Mouse (Mus musculus): ENCODE measurements around the gene Ccdc107. TPM values are rescaled to one million over a fixed set of nuclear protein-coding genes. Genes with fewer than 3 reads are reported as not detected.

Gene Ccdc107
- polyA plus RNA-seq, 1 experiment = 191 TPM

DNA sequence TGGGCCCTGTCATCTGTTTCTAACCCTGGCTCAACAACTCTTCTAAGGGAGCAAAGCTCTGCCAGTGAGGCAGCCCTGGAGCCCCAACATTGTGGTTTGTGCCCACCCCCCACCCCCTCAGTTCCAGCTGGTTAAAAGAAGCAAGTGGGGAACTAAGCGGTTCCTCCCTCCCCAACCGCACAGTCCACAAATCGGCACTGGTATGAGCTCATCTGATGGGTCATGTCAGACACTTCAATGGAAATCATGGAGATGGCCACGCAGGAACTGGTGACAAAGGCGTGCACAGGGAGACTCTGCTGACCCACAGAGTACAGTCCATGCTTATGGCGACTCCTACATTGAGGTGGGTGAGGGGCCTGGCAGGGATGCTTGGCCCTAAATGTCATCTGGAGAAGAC lies 26.8 kb upstream of the Ccdc107 start:
- no peak for DNase-seq
- no peak for TF ChIP-seq POLR2A (IDR thresholded peaks at IDR 0.05; ENCODE audit: borderline replicate concordance, extremely low read depth, low read depth, low read length)
- no peak for TF ChIP-seq CTCF (IDR thresholded peaks at IDR 0.05; ENCODE audit: insufficient read depth, low read length)
- no peaks in the 10 kb centered on the region for H3K4me1 ChIP-seq (ENCODE audit: control insufficient read depth, insufficient read depth, low read length)
- no peak overlapping the region for H3K4me3 ChIP-seq (replicated peaks; ENCODE audit: extremely low read depth, low read depth, low read length)
- 76% methylated on average over 6 of the region's 6 CpGs for WGBS

GRCm38 (mm10) chr4:43466872-43467271 lies 25.8 kb upstream of the Ccdc107 start:
- no peak for DNase-seq
- WGBS = 84% methylated on average over 7 of the region's 7 CpGs
- H3K4me3 ChIP-seq (replicated peaks; ENCODE audit: extremely low read depth, low read depth, low read length) = no peak overlapping the region
- TF ChIP-seq CTCF (IDR thresholded peaks at IDR 0.05; ENCODE audit: insufficient read depth, low read length) (no peak), POLR2A (IDR thresholded peaks at IDR 0.05; ENCODE audit: borderline replicate concordance, extremely low read depth, low read depth, low read length) (no peak)
- H3K4me1 ChIP-seq (ENCODE audit: control insufficient read depth, insufficient read depth, low read length) = no peaks in the 10 kb centered on the region

GRCm38 (mm10) chr4:43470301-43470700 lies 22.4 kb upstream of the Ccdc107 start:
- 85% methylated on average over 10 of the region's 10 CpGs for WGBS
- no peaks in the 10 kb centered on the region for H3K4me1 ChIP-seq (ENCODE audit: control insufficient read depth, insufficient read depth, low read length)
- H3K4me3 ChIP-seq (replicated peaks; ENCODE audit: extremely low read depth, low read depth, low read length) = no peak overlapping the region
- DNase-seq = no peak
- no peak for TF ChIP-seq CTCF (IDR thresholded peaks at IDR 0.05; ENCODE audit: insufficient read depth, low read length)
- no peak for TF ChIP-seq POLR2A (IDR thresholded peaks at IDR 0.05; ENCODE audit: borderline replicate concordance, extremely low read depth, low read depth, low read length)

DNA sequence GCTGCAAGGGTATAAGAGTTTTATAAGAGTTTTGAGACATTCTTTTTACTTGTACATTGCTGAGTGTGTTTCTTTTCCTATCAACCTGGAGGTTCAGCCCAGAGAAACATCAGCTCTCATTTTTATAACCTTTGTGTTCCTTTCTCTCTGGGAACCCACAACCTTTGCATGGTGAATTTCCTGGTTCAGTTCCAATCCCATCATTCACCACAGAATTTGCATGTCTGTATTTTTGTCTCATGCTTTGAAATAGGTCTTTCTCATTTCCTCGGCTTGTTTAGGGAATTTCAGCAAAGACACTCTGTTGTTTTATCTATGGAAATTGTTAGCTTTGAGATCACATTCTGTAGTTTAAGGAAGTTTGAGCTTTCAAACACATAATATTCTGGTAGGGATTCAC lies 19.1 kb upstream of the Ccdc107 start:
- WGBS = 58% methylated on average over 1 of the region's 1 CpGs
- H3K4me1 ChIP-seq (ENCODE audit: control insufficient read depth, insufficient read depth, low read length) = peaks cover 3% of the 10 kb centered on the region; the same call in 1 of the 2 replicates
- TF ChIP-seq CTCF (IDR thresholded peaks at IDR 0.05; ENCODE audit: insufficient read depth, low read length) (no peak), POLR2A (IDR thresholded peaks at IDR 0.05; ENCODE audit: borderline replicate concordance, extremely low read depth, low read depth, low read length) (no peak)
- DNase-seq = no peak
- H3K4me3 ChIP-seq (replicated peaks; ENCODE audit: extremely low read depth, low read depth, low read length) = no peak overlapping the region

GRCm38 (mm10) chr4:43476604-43477003 lies 16.1 kb upstream of the Ccdc107 start:
- no peak for DNase-seq
- WGBS = 78% methylated on average over 6 of the region's 6 CpGs
- Histone ChIP-seq H3K4me1 (ENCODE audit: control insufficient read depth, insufficient read depth, low read length) (peaks cover 6% of the 10 kb centered on the region; the same call in 1 of the 2 replicates), H3K4me3 (replicated peaks; ENCODE audit: extremely low read depth, low read depth, low read length) (no peak overlapping the region)
- TF ChIP-seq CTCF (IDR thresholded peaks at IDR 0.05; ENCODE audit: insufficient read depth, low read length) = peak; percentile 38; the same call in 1 of the 2 replicates
- TF ChIP-seq POLR2A (IDR thresholded peaks at IDR 0.05; ENCODE audit: borderline replicate concordance, extremely low read depth, low read depth, low read length) = no peak

- peak; percentile 49; the same call in 1 of the 2 replicates for TF ChIP-seq POLR2A (IDR thresholded peaks at IDR 0.05; ENCODE audit: borderline replicate concordance, extremely low read depth, low read depth, low read length)
- TF ChIP-seq CTCF (IDR thresholded peaks at IDR 0.05; ENCODE audit: insufficient read depth, low read length) = peak; percentile 59; the same call in 1 of the 2 replicates
- peak; percentile 83 for DNase-seq
- Histone ChIP-seq H3K4me1 (ENCODE audit: control insufficient read depth, insufficient read depth, low read length) (peaks cover 6% of the 10 kb centered on the region; the same call in 1 of the 2 replicates), H3K4me3 (replicated peaks; ENCODE audit: extremely low read depth, low read depth, low read length) (peak overlapping the region; percentile 79)
- 13% methylated on average over 11 of the region's 11 CpGs for WGBS
Observed at GRCm38 (mm10) chr4:43477857-43478533, 14.7 kb upstream of the Ccdc107 start.

DNA sequence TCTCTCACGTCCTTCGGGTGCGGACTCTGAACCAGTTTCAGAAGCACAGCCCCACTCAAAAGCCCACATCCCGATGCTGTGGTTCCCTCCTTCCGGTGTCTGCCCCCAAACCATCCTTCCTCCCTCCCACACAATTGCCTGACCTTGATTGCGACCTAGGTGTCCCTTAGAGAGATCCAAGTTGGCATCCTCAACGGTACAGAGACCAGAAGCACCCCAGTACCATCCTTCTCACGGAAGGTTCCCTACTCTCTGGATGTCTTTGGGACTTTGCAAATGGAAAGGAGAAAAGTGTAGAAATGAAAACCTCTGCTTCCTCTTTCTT lies 14.2 kb upstream of the Ccdc107 start:
- WGBS = 32% methylated on average over 8 of the region's 8 CpGs
- DNase-seq = no peak
- TF ChIP-seq CTCF (IDR thresholded peaks at IDR 0.05; ENCODE audit: insufficient read depth, low read length) (no peak), POLR2A (IDR thresholded peaks at IDR 0.05; ENCODE audit: borderline replicate concordance, extremely low read depth, low read depth, low read length) (no peak)
- Histone ChIP-seq H3K4me1 (ENCODE audit: control insufficient read depth, insufficient read depth, low read length) (peaks cover 6% of the 10 kb centered on the region; the same call in 1 of the 2 replicates), H3K4me3 (replicated peaks; ENCODE audit: extremely low read depth, low read depth, low read length) (peak overlapping the region; percentile 79)

DNA sequence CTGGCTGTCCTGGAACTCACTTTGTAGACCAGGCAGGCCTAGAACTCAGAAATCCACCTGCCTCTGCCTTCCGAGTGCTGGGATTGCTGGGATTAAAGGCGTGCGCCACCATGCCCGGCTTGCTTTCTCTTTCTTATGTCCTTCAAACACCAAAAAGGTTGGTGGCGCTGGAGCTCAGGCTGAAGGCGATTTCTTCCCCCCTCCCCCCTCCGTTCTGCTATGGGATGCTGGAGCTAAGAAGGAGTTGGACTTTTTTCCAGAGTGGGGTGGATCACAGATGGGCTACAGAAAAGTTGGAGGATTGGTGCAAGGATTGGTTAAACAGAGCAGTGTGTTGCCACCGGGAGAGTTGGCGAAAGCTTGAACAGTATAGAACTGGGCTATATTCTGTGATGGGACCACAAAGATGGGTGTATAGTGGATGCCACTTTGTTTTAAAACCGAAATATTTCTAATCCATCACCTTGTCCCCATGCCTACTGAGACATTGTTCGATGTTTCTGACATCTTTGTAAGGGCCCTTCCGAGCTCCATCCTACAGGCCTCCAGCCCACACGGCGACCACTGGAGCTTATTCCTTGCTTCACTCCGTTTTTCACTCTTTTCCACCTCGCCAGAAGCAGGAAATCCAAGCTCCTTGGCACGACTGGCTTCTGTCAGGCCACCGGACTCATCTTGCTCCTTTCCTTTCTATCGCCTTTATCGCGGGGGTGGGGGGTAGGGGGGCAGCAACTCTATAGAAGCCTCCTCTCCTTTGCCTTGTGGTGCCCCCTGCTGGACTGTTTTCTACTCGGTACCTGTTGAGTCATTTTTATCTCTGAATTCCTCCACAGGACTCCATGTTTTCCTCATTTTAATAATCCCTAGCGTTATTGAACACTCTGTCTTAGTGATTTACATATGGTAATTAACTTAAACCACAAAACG lies 13.5 kb upstream of the Ccdc107 start:
- H3K4me1 ChIP-seq (ENCODE audit: control insufficient read depth, insufficient read depth, low read length) = peaks cover 6% of the 10 kb centered on the region; the same call in 1 of the 2 replicates
- 45% methylated on average over 24 of the region's 24 CpGs for WGBS
- H3K4me3 ChIP-seq (replicated peaks; ENCODE audit: extremely low read depth, low read depth, low read length) = peak overlapping the region; percentile 17

DNA sequence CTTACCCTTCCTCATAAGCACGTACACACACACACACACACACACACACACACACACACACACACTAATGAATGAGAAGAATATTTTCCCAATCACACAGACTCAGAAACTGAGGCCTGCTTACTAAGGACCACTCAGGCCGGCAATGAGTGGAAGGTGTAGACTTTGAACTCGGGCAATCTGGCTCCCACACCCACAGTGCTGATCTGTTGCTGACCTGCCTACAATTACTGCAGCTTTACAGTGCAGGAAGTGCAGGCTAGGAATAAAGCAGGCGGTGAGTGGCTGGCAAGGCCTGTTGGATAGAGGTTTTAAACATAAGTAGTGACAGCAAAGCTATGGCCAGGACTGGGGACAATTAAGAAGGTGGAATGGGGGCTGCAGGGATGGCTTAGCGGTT lies 11.7 kb upstream of the Ccdc107 start:
- Histone ChIP-seq H3K4me3 (replicated peaks; ENCODE audit: extremely low read depth, low read depth, low read length) (no peak overlapping the region), H3K4me1 (ENCODE audit: control insufficient read depth, insufficient read depth, low read length) (peaks cover 6% of the 10 kb centered on the region; the same call in 1 of the 2 replicates)
- TF ChIP-seq CTCF (IDR thresholded peaks at IDR 0.05; ENCODE audit: insufficient read depth, low read length) (no peak), POLR2A (IDR thresholded peaks at IDR 0.05; ENCODE audit: borderline replicate concordance, extremely low read depth, low read depth, low read length) (no peak)
- no peak for DNase-seq
- WGBS = 86% methylated on average over 5 of the region's 5 CpGs

More for the DNA sequence above, 13.5 kb upstream of the Ccdc107 start:
- TF ChIP-seq CTCF (IDR thresholded peaks at IDR 0.05; ENCODE audit: insufficient read depth, low read length) (peak; percentile 47), POLR2A (IDR thresholded peaks at IDR 0.05; ENCODE audit: borderline replicate concordance, extremely low read depth, low read depth, low read length) (no peak)
- DNase-seq = peak; percentile 61

Measured in lung, adult 2 months (tissue).